Mouse (Mus musculus) megakaryocyte-erythroid progenitor cell, adult 5-6 weeks (primary cell): ENCODE results near the gene Wfdc6a. TPM values are rescaled to one million over a fixed set of nuclear protein-coding genes. Genes with fewer than 3 reads are reported as not detected.
"Not testable (repeated sequence)": the region's sequence is repeated elsewhere in the genome, so short reads cannot be mapped to it uniquely, and the experiment has no call there.

Experiments used
- ATAC-seq: replicated peaks from 2 replicates; pipeline ENCODE4 v1.8.0; 2016; ENCODE audit warnings: mild to moderate bottlenecking, inconsistent platforms; ENCODE audit not compliant: severe bottlenecking, poor library complexity, low FRiP score, low TSS enrichment
- total RNA-seq, 2 experiments: library from RNA; stranded (forward) in 1 of 2; stranded (reverse) in 1 of 2; fragments of 200-1000, 215-1000 nt in 1 of 2; fragments of >200 nt in 1 of 2; fragmentation: Nextera tagmentation in 1 of 2; gene quantifications; 2 replicates each; pipeline ENCODE4 v1.2.3; 2014 to 2017

Wfdc6a gene
- not detected in 2 replicates for total RNA-seq (2014; fragmentation: Nextera tagmentation)
- not detected in 2 replicates for total RNA-seq (2017)

DNA sequence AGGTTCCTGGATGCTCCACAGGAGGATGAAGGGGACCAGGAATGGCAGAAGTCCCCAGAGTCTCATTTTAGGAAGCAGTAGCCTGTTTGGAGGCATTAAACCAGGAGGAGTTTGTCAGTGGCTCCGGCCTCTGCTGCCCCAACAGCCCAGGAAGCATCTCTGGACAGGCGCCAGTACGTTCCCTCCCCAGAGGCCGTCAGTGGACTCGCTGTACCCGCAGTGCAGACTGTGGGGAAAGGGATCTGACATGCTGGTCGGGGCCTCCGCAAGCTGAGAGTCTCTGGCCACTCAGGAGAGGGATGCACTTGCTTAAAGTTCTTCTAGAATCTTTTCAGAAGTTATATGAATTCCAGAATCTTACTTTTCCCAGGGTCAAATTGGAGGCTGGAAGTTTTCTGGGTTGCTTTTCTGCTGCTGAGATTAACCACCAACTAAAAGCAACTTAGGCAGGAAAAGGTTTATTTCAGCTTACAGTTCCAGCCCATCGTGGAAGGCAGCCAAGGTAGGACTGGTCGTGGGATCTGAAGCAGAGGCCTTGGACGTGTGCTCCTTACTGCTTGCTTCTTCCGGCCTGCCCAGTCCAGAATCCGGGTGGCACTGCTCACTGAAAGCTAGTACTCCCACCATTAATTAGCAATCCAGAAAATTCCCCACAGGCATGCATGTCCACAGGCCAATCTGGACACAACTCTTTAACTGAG, at the start of gene Wfdc6a:
TSS of gene Wfdc6a (minus strand) at position 423 of the 701 bp plus-strand sequence.
- ATAC-seq, result not testable (repeated sequence)

DNA sequence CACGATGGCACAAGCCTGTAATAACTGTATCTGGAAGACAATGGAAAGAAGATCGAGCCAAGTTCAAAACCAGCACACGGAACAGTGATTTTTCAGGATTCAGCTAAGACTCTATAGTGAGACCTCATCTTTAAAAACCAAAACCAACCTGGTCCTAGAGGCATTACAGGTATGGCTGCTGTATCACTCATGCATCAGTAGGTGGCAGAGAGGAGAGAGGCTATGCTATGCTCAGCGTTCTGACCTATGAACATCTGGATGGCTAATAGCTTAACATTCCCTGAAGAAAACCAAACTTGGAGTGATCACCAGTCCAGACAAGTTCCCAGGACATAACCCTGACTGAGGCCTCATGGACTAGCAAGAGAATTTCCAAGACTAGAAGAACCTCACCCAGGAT, 36.5 kb upstream of the Wfdc6a start:
- no peak for ATAC-seq

- ATAC-seq, result no peak
Measured at GRCm38 (mm10) chr2:164619050-164619449, 33.8 kb upstream of the Wfdc6a start.

- no peak for ATAC-seq
Measured at GRCm38 (mm10) chr2:164615386-164615785, 30.1 kb upstream of the Wfdc6a start.

DNA sequence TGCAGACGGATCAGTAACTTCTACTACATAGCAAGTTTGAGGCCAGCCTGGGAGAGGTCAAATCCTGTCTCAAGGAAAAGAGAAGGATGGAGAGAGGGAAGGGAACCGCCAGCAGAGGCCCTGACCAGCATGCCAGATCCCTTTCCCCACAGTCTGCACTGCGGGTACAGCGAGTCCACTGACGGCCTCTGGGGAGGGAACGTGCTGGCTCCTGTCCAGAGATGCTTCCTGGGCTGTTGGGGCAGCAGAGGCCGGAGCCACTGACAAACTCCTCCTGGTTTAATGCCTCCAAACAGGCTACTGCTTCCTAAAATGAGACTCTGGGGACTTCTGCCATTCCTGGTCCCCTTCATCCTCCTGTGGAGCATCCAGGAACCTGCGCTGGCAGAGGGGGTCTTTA, 28.2 kb upstream of the Wfdc6a start, which contains the start of the genes Wfdc6b and Wfdc8:
TSS of gene Wfdc6b (plus strand) at position 52 of the 400 bp plus-strand sequence.
TSS of gene Wfdc8 (minus strand) at position 156 of the 400 bp plus-strand sequence.
- not testable (repeated sequence) for ATAC-seq

- ATAC-seq, result no peak
Measured at GRCm38 (mm10) chr2:164608781-164609180, 23.5 kb upstream of the Wfdc6a start.

GRCm38 (mm10) chr2:164604411-164604810, 19.2 kb upstream of the Wfdc6a start:
- no peak for ATAC-seq

- no peak for ATAC-seq
Measured at GRCm38 (mm10) chr2:164603482-164603881, 18.2 kb upstream of the Wfdc6a start.

- ATAC-seq, result no peak
Measured at GRCm38 (mm10) chr2:164600179-164600578, 14.9 kb upstream of the Wfdc6a start.

DNA sequence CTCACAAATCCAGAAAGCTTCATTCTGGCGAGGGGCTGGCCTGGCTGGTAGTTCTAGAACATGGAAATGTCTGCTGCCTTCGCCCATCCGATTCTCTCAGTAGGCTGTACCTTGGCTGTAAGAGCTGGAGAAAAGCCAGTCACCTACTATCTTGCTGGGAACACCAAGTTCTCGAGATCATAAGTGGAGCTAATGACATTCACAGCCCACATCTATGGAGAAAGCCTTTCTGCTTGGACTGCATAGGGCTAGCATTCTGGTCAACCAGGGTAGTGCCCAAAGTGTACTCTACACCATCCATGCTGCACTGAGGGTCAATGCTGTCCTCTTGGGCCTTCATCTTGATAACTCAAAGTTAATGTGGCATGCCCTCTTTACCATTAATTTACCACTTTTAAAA, 8.2 kb upstream of the Wfdc6a start, which contains the start of gene Eppin:
TSS of gene Eppin (minus strand) at position 101 of the 400 bp plus-strand sequence.
- no peak for ATAC-seq

DNA sequence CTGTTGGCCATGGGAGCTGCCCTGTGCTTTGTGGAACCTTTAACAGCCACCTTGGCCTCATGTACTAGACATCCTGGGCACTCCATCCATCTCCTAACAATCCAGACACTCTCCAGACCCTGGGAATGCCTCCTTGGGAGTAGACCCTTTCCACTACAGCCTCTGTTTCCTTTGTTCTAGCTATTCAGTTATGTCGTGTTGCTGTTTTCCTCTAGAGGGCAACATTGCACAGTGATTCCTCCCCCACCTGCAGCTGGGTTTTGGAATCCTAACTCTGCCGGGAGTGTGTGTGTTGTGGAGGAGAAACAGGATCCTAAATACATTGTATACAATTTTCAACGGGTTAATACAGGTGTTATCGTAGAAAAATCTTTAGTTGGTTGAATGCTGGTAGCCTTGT, 6.8 kb upstream of the Wfdc6a start:
- 0 out of 2 replicates have a peak, but pooled peaks have one; percentile 44 for ATAC-seq

- not testable (repeated sequence) for ATAC-seq
Measured at GRCm38 (mm10) chr2:164573359-164573758, 11.9 kb downstream of the Wfdc6a start, which contains the start of gene Spint3. TSS of gene Spint3 (minus strand) at chr2:164573459.

DNA sequence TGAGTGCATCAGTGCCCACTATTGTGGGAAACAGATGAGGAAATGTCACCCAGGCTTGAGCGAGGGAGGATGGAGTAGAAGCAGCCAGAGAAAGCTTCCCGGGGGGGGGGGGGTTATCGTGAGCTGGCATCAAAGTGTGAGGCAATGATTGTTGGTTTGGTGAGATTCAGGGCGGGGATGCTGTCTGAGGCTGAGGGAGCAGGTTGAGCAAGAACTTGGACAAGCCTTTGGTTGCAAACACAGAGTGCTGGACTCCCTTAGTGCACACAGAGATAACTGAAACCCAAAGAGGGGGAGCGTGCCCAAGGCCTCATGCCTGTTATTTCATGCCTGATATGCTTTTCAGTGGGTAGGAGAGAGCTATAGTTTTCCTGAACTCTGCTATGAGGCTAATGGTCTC, 17.8 kb downstream of the Wfdc6a start:
- no peak for ATAC-seq

DNA sequence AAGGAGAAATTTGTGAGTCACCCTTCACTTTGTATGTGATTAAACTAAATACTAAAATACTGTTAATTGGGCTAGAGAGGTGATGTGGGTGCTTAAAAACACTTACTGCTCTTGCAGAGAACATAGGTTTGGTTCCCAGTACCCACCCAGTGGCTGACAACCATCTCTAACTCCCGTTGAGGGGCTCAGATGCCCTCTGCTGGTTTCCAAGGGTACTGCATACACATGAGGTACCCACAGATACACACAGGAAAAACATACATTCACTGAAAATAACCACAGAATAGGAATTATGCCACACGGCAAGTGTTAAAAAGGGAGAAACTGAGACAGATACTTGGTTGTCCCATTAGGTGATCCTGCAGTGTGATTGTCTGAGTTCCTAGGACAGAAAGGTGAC, 18.2 kb downstream of the Wfdc6a start:
- no peak for ATAC-seq

DNA sequence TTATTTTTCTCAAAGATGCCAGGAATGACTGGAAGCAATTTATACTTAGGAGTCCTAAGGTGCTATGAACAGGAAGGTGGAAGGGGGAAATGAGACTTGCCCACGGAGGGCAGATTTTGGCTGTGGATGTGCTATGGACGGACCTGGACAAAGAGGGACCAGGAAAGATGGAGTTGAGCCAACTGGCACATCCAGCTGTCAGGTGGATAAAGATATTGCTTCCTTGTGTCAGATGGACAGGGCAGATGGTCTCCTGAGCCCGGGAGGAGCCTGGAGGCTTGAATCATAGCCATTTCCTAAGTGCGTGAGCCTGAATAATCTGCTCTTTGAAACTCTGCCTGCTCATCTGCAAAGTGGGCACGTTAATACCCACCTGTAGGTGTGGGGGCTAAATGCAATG, 20.9 kb downstream of the Wfdc6a start:
- ATAC-seq, result no peak

- peak; percentile 24; the same call in 1 of the 2 replicates for ATAC-seq
Measured at GRCm38 (mm10) chr2:164563339-164564038, 21.8 kb downstream of the Wfdc6a start.

GRCm38 (mm10) chr2:164562391-164563188, 22.7 kb downstream of the Wfdc6a start, which contains the start of gene Wfdc2:
TSS of gene Wfdc2 (plus strand) at chr2:164562413.
- ATAC-seq, result no peak

DNA sequence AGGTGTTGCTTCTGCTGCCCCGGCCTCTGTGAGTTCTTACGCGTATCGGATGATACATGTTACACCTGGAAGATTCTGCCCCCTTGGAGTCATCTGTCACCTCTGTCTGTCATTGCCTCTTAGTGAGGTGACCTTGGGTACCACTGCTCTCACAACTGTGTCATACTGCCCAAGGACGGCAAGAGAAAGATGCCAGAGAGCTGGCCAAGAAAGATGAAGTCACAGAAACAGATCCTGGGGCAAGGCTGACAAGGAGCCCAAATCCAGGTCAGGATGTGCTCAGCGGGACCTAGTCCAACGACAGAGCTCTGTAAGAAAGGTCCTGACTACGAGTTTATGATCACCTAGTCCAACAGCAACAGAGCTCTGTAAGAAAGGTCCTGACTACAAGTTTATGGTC, 25.1 kb downstream of the Wfdc6a start:
- ATAC-seq, result no peak

DNA sequence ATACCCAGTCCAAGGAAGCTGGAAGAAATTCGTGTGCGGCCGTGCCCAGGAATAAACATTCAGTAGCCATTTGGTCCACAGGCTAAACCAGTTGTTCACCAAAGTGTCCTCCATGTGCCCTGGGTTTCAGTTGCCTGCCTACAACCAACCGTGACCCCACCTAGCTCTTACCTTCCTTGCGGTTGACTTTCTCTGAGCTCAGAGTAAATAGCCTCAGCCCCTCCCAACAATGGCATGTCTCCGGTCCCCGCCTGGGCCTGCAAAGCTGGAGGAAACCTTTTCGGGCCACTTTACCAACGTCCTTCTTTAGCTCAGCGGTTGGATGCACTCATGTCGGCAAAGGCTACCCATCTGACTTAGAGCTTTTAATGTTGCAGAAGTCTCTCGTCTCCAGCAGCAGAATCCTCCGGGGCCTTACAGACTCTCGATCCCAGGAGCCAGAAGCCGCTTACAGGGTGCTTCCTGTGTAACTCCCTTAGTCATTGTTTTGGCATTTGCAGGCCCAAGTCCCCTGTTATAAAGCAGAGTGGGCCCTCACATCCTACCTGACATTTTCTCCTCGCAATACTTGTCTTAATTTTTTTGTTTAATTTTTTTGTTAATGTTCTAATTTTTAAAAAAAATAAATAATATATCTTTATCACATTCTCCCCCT, 26.1 kb downstream of the Wfdc6a start:
- ATAC-seq, result peak; percentile 30; the same call in 1 of the 2 replicates
